Mouse (Mus musculus): ENCODE measurements around the gene Spef1. TPM values are rescaled to one million over a fixed set of nuclear protein-coding genes. Genes with fewer than 3 reads are reported as not detected.

The Spef1 gene
- polyA plus RNA-seq, 1 experiment from 2014 or later, result 9.3 TPM

Other genes with a start within 250 kb of the Spef1 start
- 3.4 and 4.0 TPM in 2 replicates for gene Gfra4, start 144.2 kb downstream of the Spef1 start, polyA plus RNA-seq (2014; fragmentation: Nextera tagmentation; extraction: Ambion mirVana)
- 0.36 and 0.95 TPM in 2 replicates for gene Adam33, start 123.5 kb downstream of the Spef1 start, polyA plus RNA-seq (2014; fragmentation: Nextera tagmentation; extraction: Ambion mirVana)
- gene Siglec1, start 100.5 kb downstream of the Spef1 start, polyA plus RNA-seq (2014; fragmentation: Nextera tagmentation; extraction: Ambion mirVana), result 0.13 and 0.36 TPM in 2 replicates
- 4.2 and 5.6 TPM in 2 replicates for gene Hspa12b, start 60.0 kb downstream of the Spef1 start, polyA plus RNA-seq (2014; fragmentation: Nextera tagmentation; extraction: Ambion mirVana)
- not detected in 2 replicates for gene Gm11037, start 53.8 kb downstream of the Spef1 start, polyA plus RNA-seq (2014; fragmentation: Nextera tagmentation; extraction: Ambion mirVana)
- 122 and 132 TPM in 2 replicates for gene 1700037H04Rik, start 27.2 kb downstream of the Spef1 start, polyA plus RNA-seq (2014; fragmentation: Nextera tagmentation; extraction: Ambion mirVana)
- gene Cenpb, start 7.2 kb downstream of the Spef1 start, polyA plus RNA-seq (2014; fragmentation: Nextera tagmentation; extraction: Ambion mirVana), result 12.3 and 13.7 TPM in 2 replicates
- gene Cdc25b, start 333 bp downstream of the Spef1 start, polyA plus RNA-seq (2014; fragmentation: Nextera tagmentation; extraction: Ambion mirVana), result 92.2 and 93.0 TPM in 2 replicates
- 30.6 and 31.4 TPM in 2 replicates for gene Ap5s1, start 19.8 kb upstream of the Spef1 start, polyA plus RNA-seq (2014; fragmentation: Nextera tagmentation; extraction: Ambion mirVana)
- 16.6 and 17.1 TPM in 2 replicates for gene Mavs, start 46.8 kb upstream of the Spef1 start, polyA plus RNA-seq (2014; fragmentation: Nextera tagmentation; extraction: Ambion mirVana)
- gene Pank2, start 75.2 kb upstream of the Spef1 start, polyA plus RNA-seq (2014; fragmentation: Nextera tagmentation; extraction: Ambion mirVana), result 66.3 and 66.5 TPM in 2 replicates
- gene Rnf24, start 165.6 kb upstream of the Spef1 start, polyA plus RNA-seq (2014; fragmentation: Nextera tagmentation; extraction: Ambion mirVana), result 8.3 and 9.3 TPM in 2 replicates

Measured in forebrain, embryonic 11.5 days (tissue).